Mouse (Mus musculus): ENCODE results near the gene Grb14.
A peak's percentile ranks its signal among the peaks of the same experiment; 100 is the strongest.

Grb14 gene

GRCm38 (mm10) chr2:65024887-65025286 lies at the start of gene Grb14:
Gene Grb14, minus strand, starts transcription at chr2:65024987.
- no peak for DNase-seq (ENCODE audit: low read depth, low spot score)

DNA sequence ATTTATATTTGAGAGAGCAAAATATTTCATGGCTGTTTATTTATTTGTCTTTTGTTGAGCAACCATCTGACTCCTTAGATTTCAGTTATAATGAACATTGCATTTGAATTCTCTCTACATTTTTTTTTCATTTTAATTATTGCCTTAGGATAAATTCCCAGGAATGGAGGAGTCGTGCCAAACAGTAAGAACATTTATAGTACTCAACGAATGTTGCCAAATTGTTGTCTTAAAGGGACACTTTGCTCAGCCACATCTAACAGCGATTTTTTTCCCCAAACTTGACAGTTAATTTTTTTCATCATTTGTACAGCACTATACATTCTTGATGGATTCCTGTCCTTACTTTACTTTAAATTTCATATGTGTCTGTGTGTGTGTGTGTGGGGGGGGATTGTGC lies 47.4 kb upstream of the Grb14 start:
- DNase-seq (ENCODE audit: low read depth, low spot score) = no peak

- DNase-seq (ENCODE audit: low read depth, low spot score) = no peak
Observed at GRCm38 (mm10) chr2:65053764-65054163, 29.0 kb upstream of the Grb14 start.

- DNase-seq (ENCODE audit: low read depth, low spot score) = no peak
Observed at GRCm38 (mm10) chr2:65052191-65053012, 27.6 kb upstream of the Grb14 start.

DNA sequence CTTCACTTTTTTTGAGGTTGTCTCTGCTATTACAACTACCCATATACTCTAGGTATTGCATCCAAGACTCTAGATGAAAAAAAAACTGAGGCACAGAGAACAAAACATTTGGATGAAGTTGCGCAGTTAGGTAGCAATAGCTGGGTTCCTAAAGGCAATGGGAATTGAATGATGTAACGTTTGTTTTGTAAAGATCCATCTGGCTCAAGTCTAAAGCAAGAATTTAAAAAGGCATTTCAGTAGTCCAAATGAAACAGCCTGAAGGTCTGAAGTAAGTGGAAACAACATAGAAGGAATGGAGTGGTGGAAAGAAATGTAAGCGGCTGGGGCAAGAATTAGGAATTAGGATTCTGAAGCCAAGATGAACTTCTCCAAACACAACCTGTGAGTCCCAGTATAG lies 26.0 kb upstream of the Grb14 start:
- no peak for DNase-seq (ENCODE audit: low read depth, low spot score)

DNA sequence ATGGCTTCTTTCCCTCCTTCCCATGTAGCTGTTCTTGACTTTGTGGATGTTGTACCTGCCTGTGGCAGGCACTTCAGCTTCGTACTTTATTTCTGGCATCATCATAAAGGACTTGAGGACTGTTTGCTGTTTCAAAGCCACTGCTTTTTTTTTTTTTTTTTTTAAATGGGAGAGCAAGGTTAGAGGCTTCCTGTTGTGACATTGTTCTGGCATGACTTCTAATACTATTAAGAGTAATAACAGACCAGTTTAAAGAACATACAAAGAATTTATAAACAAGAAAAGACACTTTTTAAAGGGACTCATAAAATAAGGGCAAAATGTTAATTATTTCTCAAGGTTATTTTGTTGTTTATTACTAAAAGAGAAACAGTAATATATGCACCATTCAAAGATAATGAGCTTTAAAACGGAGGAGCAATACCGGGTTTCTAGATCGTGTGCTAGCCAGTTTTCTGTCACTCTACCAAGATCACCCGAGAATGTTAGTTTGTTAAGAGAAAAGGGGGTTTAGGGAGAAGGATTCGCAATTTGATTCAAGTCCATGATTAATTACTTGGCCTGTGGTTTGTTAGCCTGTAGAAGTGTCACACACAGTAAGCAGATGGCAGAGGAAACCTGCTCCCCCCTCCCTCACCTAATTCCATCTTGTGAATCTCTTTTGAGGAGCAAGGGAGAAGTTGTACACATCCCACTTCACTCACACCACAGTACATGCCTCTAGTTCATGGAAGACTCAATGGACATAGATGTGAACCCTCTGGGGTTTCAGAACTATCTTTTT lies 23.6 kb upstream of the Grb14 start:
- no peak for DNase-seq (ENCODE audit: low read depth, low spot score)

DNA sequence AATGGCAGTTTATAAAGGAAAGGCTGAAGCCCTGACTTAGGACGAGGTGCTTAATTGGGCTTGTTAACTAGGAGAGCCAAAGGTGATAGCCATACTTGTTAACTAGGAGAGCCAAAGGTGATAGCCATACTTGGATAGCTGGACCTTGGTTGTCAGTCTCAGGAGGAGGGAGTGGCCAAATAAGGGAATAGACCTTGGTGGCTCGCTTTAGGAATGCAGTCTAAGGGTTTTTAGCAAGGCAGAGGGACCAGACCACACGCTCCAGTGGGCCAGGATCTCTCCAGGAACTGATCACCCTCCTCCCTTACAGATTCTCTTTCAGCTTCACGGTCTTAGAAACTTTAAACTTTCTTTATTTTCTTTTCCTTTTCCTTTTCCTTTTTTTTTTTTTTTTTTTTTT lies 13.4 kb upstream of the Grb14 start:
- DNase-seq (ENCODE audit: low read depth, low spot score) = no peak

DNA sequence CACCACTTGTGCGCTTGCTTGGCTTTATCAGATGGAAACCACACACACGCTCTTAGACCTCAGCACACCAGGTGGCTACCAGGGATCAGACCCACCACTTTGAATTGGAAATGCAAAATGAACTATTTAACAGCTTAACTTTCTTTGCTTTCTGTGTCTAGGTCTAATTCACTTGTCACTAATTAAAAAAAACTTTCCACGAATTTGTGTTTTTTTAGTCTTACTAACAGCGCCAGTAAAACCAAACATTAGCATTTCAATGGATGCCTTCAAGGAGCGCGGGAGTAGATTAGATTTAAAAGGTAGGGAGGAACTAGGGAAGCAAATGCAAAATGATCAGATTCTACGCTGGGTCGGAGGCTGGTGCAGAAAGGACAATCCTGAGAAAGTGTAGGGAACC lies 12.8 kb upstream of the Grb14 start:
- DNase-seq (ENCODE audit: low read depth, low spot score) = no peak

- peak; percentile 6 for DNase-seq (ENCODE audit: low read depth, low spot score)
Observed at GRCm38 (mm10) chr2:65022363-65023240, 2.2 kb downstream of the Grb14 start.

DNA sequence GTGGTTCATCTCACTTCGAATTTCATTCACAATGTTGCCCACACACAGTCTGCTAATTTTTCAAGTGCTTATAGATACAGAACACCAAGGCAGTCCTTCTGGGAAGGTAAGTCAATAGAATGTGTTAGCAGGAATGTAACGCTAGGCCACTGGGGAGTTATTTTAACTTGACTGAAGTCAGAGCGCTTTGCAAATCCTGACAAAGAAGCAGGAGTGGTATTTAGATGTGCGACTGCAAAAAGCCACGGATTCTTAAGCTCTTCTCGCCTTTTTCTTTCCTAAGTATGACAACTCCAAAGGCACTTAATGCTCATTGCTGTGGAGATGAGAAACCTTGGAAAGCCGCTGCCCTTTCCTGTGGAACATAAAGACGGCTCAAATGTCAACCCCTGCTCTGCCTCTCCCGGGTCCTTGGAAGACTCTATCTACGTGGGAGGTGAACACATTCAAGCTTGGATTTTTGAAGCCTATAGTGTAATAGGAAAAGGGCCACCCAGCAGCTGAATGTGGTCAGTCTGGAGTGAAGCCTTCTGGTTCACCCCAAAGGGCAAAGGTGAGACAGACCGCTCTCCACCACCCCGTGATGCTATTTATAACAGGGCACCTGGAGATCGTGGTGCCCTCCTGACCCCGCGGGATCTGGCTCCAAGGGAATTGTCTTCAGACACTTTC lies 3.0 kb downstream of the Grb14 start:
- DNase-seq (ENCODE audit: low read depth, low spot score) = no peak

DNA sequence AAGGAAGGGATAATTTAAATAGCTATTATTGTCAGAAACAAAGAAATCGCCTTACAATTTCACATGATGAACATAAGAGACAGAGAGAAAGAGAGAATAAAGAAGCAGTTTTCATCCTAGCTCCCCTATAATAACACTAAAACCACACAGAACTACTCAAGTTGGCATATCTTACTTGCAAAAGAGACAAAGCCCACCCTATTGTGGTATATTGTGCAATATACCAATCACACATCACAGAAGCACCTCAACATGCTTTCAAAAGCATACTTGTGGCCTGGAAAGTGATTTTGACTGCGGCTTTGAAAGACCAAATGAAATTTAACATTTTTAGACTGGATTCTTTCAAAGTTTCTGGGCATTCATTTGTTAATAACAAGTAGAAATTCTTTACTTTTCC lies 7.4 kb downstream of the Grb14 start:
- DNase-seq (ENCODE audit: low read depth, low spot score) = no peak

GRCm38 (mm10) chr2:65014552-65014951 lies 10.2 kb downstream of the Grb14 start:
- no peak for DNase-seq (ENCODE audit: low read depth, low spot score)

GRCm38 (mm10) chr2:65010105-65010504 lies 14.7 kb downstream of the Grb14 start:
- no peak for DNase-seq (ENCODE audit: low read depth, low spot score)

GRCm38 (mm10) chr2:65007396-65007795 lies 17.4 kb downstream of the Grb14 start:
- no peak for DNase-seq (ENCODE audit: low read depth, low spot score)

DNA sequence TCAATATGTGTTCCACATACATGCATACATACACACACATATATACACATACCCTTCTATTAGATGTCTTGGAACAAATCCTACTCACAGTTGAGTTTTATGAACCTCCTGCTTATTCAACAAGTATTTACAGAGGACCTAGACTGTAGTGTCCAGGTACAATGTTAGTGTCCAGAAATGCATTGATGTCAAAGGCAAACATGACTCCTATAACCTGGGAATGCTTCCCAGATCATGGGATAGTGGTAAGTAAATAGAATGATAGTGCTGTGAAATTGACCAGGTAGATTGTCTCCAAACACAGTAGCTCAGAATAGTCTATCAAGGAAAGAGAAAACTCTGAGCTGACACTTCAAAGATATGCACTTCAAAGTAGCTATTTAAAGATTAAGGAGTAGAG lies 19.7 kb downstream of the Grb14 start:
- no peak for DNase-seq (ENCODE audit: low read depth, low spot score)

DNA sequence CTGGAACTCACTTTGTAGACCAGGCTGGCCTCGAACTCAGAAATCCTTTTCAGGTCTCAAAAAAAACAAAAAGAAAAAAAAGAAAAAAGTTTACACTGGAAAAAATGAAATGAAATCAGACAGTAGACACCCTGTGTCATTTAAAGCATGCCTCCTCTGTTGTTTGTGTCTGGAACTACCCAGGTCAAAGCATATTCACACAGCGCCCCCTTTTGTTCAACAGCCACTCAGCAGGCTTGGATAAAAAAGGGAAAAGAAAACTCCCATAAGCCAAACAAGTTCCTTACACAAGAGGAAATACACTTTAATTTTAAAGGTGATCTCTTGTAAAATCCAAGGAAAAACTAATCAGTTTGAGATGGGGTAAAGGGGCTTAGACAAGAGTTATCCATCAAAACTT lies 21.4 kb downstream of the Grb14 start:
- DNase-seq (ENCODE audit: low read depth, low spot score) = no peak

- no peak for DNase-seq (ENCODE audit: low read depth, low spot score)
Observed at GRCm38 (mm10) chr2:65002631-65003030, 22.2 kb downstream of the Grb14 start.

GRCm38 (mm10) chr2:64995048-64995447 lies 29.7 kb downstream of the Grb14 start:
- no peak for DNase-seq (ENCODE audit: low read depth, low spot score)

GRCm38 (mm10) chr2:64989426-64990187 lies 35.2 kb downstream of the Grb14 start:
- no peak for DNase-seq (ENCODE audit: low read depth, low spot score)

GRCm38 (mm10) chr2:64987782-64988181 lies 37.0 kb downstream of the Grb14 start:
- DNase-seq (ENCODE audit: low read depth, low spot score) = no peak

GRCm38 (mm10) chr2:64975546-64975945 lies 49.2 kb downstream of the Grb14 start:
- no peak for DNase-seq (ENCODE audit: low read depth, low spot score)
